Mouse (Mus musculus) heart, embryonic 15.5 days (tissue): ENCODE data around the gene Siah3. TPM values are rescaled to one million over a fixed set of nuclear protein-coding genes. Genes with fewer than 3 reads are reported as not detected.

ENCODE experiments used
- ATAC-seq: fragments of 200-750 bp; cut with Nextera tagmentation; replicated peaks from 2 replicates; pipeline ENCODE4 v1.8.0; 2017; ENCODE audit warnings: low read depth, moderate TSS enrichment; ENCODE audit not compliant: insufficient number of reproducible peaks, insufficient read depth, low FRiP score
- H3K27ac ChIP-seq: fragments of 300-500 bp; sonication (generic); 2 replicates; pipeline ENCODE4 v1.5.1; 2015; ENCODE audit warnings: mild to moderate bottlenecking, inconsistent platforms
- H3K27me3 ChIP-seq: fragments of 300-500 bp; sonication (generic); 2 replicates; pipeline ENCODE4 v1.6.1; 2015; ENCODE audit warnings: inconsistent platforms
- H3K36me3 ChIP-seq: fragments of 300-500 bp; sonication (generic); 2 replicates; pipeline ENCODE4 v1.6.1; 2015; ENCODE audit warnings: mild to moderate bottlenecking, inconsistent platforms
- H3K4me1 ChIP-seq: fragments of 300-500 bp; sonication (generic); replicated peaks from 2 replicates; pipeline ENCODE4 v1.6.1; 2015; ENCODE audit warnings: inconsistent platforms
- H3K4me2 ChIP-seq: fragments of 300-500 bp; sonication (generic); 2 replicates; pipeline ENCODE4 v1.6.1; 2015; ENCODE audit warnings: inconsistent platforms, mild to moderate bottlenecking, moderate library complexity
- H3K4me3 ChIP-seq: fragments of 300-500 bp; sonication (generic); 2 replicates; pipeline ENCODE4 v1.5.1; 2015; ENCODE audit warnings: mild to moderate bottlenecking, inconsistent platforms
- H3K9ac ChIP-seq: fragments of 300-500 bp; sonication (generic); 2 replicates; pipeline ENCODE4 v1.6.1; 2015; ENCODE audit warnings: mild to moderate bottlenecking, inconsistent platforms
- H3K9me3 ChIP-seq: fragments of 300-500 bp; sonication (generic); replicated peaks from 2 replicates; pipeline ENCODE4 v1.6.1; 2016; ENCODE audit warnings: inconsistent platforms
- WGBS: fragments of 180-500 bp; shearing (Covaris S2); methylation state at CpG from one replicate; pipeline ENCODE4 v1.1.7; 2015; ENCODE audit warnings: mixed read lengths; 5-methylcytosine and 5-hydroxymethylcytosine counted together
- polyA plus RNA-seq: library from polyadenylated mRNA; unstranded; fragments of >200 nt; fragmentation: Nextera tagmentation; extraction: Ambion mirVana; gene quantifications from 2 replicates; pipeline ENCODE4 v1.2.1, GENCODE M21; 2015

The Siah3 gene
- polyA plus RNA-seq, 1 experiment from 2014 or later: 0.03 TPM

DNA sequence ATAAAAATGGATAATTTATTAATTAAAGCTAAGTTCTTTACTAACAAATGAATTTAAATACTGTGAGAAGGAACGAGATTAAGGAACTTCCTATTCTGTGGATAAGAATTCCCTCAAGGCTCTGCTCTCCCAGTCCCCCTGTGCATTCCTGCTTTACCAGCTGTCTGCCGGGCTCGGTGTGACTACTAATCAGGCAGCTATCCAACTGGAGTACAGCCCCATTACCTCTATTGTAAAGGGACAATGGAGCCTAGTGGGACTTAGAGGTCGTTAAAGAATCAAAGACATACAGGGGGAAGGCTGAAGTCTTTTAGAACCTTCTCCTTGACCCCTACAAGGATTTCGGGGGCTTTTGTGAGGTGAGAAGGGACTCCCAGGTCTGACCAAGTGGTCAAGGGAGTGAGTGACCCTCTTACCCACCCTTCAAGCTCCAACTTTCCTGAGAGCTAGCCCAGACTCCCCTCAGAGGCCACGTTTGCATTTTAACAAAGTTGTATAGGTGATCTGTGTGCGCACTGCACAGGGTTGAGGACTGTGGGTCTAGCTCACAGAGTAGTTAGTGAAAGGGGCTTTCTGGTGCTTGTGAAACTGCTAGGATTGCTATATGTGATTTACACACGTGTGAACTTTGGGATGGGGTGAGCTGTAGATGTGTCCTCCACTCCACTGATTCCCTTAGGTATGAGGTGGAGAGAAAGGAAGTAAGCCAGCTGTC is 49.5 kb downstream of the Siah3 start:
- Histone ChIP-seq H3K27me3 (no peaks in the 10 kb centered on the region), H3K9ac (no peak overlapping the region), H3K36me3 (no peaks in the 10 kb centered on the region), H3K4me3 (no peak overlapping the region), H3K4me1 (peaks cover 3% of the 10 kb centered on the region; the same call in 1 of the 2 replicates), H3K27ac (no peak overlapping the region), H3K9me3 (no peaks in the 10 kb centered on the region), H3K4me2 (no peak overlapping the region)
- ATAC-seq: no peak
- WGBS: 40% methylated on average over 8 of the region's 8 CpGs

DNA sequence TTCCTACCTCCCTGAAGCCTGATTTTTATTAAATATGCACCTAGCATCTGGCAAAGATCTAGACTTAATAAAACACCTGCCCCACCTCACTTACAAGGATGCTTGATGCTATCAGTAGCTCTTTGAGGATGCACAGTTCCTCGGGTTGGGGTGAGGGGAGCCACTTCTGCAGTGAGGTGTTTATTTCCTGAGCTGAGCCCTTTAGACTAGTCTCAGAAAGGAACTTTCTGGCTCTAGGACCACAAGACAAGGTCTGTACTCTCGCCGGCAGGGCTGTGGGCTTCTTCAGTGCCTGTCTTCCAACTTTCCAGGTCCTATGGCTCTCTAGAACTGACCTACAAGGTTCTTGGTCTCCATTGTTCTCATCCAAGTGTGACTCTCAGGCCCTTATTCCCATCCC is 50.5 kb downstream of the Siah3 start:
- Histone ChIP-seq H3K4me2 (no peak overlapping the region), H3K9me3 (no peaks in the 10 kb centered on the region), H3K36me3 (no peaks in the 10 kb centered on the region), H3K4me3 (no peak overlapping the region), H3K4me1 (peaks cover 3% of the 10 kb centered on the region; the same call in 1 of the 2 replicates), H3K9ac (no peak overlapping the region), H3K27ac (no peak overlapping the region), H3K27me3 (no peaks in the 10 kb centered on the region)
- no peak for ATAC-seq
- 69% methylated on average over 3 of the region's 3 CpGs for WGBS

GRCm38 (mm10) chr14:75510125-75510524 is 54.3 kb downstream of the Siah3 start:
- no peaks in the 10 kb centered on the region for H3K4me1 ChIP-seq
- H3K36me3 ChIP-seq: no peaks in the 10 kb centered on the region
- H3K4me2 ChIP-seq: no peak overlapping the region
- no peak overlapping the region for H3K27ac ChIP-seq
- H3K27me3 ChIP-seq: no peaks in the 10 kb centered on the region
- no peak overlapping the region for H3K4me3 ChIP-seq
- no peaks in the 10 kb centered on the region for H3K9me3 ChIP-seq
- no peak overlapping the region for H3K9ac ChIP-seq
- no peak for ATAC-seq
- WGBS: 74% methylated on average over 6 of the region's 6 CpGs

GRCm38 (mm10) chr14:75512946-75513345 is 57.2 kb downstream of the Siah3 start:
- Histone ChIP-seq H3K27me3 (no peaks in the 10 kb centered on the region), H3K4me2 (no peak overlapping the region), H3K4me1 (no peaks in the 10 kb centered on the region), H3K36me3 (no peaks in the 10 kb centered on the region), H3K9me3 (no peaks in the 10 kb centered on the region), H3K9ac (no peak overlapping the region), H3K27ac (no peak overlapping the region), H3K4me3 (no peak overlapping the region)
- no peak for ATAC-seq
- 56% methylated on average over 3 of the region's 3 CpGs for WGBS

DNA sequence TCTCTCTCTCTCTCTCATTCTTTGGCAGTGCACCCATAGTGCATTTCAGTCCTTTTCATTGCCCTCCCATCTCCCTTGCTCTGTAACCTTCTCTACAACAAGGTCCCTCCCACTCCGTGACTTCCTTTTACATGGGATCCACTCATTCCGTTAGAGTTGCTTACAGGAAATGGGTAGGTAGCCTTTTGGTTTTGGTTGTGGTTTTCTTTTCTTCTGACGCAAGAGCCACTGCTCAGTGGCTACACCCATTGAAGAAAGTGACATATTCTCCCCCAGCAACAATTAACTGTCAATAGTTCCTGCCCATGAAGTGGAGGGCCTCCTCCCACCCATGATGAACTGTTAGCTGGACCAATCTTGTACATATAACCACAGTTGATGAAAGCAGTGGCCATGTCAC is 60.4 kb downstream of the Siah3 start:
- Histone ChIP-seq H3K9ac (no peak overlapping the region), H3K9me3 (no peaks in the 10 kb centered on the region), H3K4me1 (0 out of 2 replicates have a peak, but pooled peaks cover 4% of the 10 kb centered on the region), H3K4me3 (no peak overlapping the region), H3K4me2 (no peak overlapping the region), H3K27ac (no peak overlapping the region), H3K36me3 (no peaks in the 10 kb centered on the region), H3K27me3 (no peaks in the 10 kb centered on the region)
- no peak for ATAC-seq
- WGBS: 84% methylated on average over 3 of the region's 3 CpGs

DNA sequence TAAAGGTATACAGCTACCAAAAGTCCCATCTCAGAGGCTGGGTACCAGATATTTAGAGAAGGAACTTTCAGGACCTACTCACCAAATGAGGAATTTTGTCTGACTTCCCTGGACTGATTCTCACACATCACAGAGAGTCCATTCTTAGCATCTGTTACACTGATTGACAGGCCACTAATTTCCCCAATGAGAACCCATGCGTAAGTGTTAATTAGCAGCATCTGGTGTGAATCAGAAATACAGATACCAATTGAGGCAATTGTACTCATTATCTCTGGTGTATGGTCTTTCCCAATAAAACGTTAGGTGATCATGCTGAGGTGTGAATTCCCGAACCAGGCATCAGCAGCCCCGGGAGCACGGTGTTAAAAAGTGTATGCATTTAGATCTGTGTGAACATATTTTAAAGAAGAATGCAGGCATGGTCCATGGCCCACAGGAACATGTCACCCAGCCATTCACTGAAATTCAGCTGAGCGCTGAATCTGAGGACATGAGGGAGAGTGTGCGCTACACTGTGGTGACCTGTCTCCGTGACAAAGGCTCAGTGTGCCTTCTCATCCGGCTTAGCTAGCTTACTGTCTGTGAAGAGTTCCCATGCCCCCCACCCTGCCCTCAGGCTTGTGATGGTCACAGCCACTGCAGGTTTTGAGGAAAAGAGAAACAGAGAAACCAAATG is 61.3 kb downstream of the Siah3 start:
- Histone ChIP-seq H3K9ac (no peak overlapping the region), H3K4me3 (no peak overlapping the region), H3K27ac (no peak overlapping the region), H3K4me2 (no peak overlapping the region), H3K27me3 (no peaks in the 10 kb centered on the region), H3K9me3 (no peaks in the 10 kb centered on the region), H3K36me3 (no peaks in the 10 kb centered on the region), H3K4me1 (0 out of 2 replicates have a peak, but pooled peaks cover 4% of the 10 kb centered on the region)
- WGBS: 74% methylated on average over 9 of the region's 9 CpGs
- ATAC-seq: no peak

DNA sequence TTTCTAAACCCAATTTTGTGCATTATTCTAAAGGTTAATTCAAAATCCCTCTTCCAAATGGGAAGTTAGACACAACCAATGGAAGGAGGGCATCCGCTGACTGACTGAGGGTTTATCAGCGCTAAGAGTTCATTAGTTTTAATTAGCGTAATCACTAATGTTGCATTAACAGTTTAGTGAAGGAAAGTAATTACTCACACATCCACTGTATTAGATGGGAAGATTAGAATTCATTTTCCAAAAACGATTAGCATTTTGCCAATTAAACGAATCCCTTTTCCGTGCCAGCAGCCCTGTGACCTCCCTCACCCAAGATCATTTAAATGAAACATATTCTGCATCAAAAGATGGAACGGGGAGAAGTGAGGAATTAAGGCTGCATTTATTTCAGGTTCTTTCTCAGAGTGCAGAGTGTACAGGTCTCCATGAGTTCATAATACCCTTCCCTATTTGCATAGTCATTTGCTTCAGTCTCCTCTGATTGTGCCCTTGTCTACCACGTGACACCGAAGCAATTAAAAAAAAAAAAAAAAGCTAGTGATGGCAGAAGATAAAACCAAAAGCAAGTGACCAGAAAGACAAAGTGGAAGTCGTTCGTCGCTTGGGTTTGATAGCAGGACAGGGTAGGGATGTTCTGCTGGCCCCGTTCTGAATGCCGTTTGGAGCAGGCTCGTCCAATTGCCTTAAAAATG is 62.6 kb downstream of the Siah3 start:
- WGBS: 61% methylated on average over 15 of the region's 15 CpGs
- Histone ChIP-seq H3K27ac (no peak overlapping the region), H3K9me3 (no peaks in the 10 kb centered on the region), H3K4me2 (peak overlapping the region; percentile 46), H3K4me3 (no peak overlapping the region), H3K9ac (no peak overlapping the region), H3K27me3 (no peaks in the 10 kb centered on the region), H3K4me1 (0 out of 2 replicates have a peak, but pooled peaks cover 4% of the 10 kb centered on the region), H3K36me3 (no peaks in the 10 kb centered on the region)
- ATAC-seq: no peak

DNA sequence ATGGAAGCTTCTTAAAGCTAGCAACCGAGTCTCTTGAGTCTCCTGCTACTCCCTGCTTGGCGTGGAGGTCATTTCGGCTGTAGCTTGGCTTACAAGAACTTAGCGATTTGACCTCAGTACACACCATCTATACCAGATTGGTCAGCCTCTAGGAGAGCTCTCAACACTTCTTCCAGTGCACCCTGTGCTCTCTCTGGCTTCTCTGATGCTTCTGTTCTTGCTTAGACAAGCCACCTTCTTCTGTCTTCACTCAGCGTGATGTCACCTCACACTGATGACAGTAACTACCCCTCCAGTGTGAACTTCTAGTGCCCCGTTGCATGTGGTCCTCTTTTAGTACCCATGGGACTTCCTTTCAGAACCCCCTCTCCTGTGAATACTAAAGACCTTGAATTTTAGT is 63.1 kb downstream of the Siah3 start:
- Histone ChIP-seq H3K36me3 (no peaks in the 10 kb centered on the region), H3K9ac (no peak overlapping the region), H3K9me3 (no peaks in the 10 kb centered on the region), H3K4me3 (no peak overlapping the region), H3K4me1 (0 out of 2 replicates have a peak, but pooled peaks cover 4% of the 10 kb centered on the region), H3K4me2 (peak overlapping the region; percentile 46), H3K27me3 (no peaks in the 10 kb centered on the region), H3K27ac (no peak overlapping the region)
- WGBS: 52% methylated on average over 6 of the region's 6 CpGs
- peak; percentile 69; the same call in 1 of the 2 replicates for ATAC-seq

DNA sequence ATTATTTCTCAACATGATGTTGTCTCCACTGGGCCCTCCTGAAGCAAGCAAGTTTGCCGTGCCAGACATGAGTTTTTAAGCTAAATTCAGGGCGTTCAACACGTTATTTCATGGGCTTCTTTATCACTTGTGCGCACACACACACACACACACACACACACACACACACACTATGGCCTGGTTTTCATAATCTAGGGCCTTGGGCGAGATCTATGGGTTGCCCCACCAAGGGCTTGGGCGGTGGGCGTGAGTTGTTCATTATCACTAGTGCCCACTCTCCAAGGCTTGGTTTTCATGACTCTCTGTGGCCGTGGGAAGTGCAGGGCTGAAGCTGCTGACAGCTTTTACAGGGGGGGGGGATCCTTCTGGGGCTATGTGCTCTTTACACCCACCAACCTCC is 63.9 kb downstream of the Siah3 start:
- H3K9me3 ChIP-seq: no peaks in the 10 kb centered on the region
- no peak for ATAC-seq
- no peaks in the 10 kb centered on the region for H3K27me3 ChIP-seq
- H3K4me2 ChIP-seq: no peak overlapping the region
- no peak overlapping the region for H3K4me3 ChIP-seq
- no peaks in the 10 kb centered on the region for H3K36me3 ChIP-seq
- 70% methylated on average over 8 of the region's 8 CpGs for WGBS
- no peak overlapping the region for H3K9ac ChIP-seq
- 0 out of 2 replicates have a peak, but pooled peaks cover 4% of the 10 kb centered on the region for H3K4me1 ChIP-seq
- no peak overlapping the region for H3K27ac ChIP-seq

DNA sequence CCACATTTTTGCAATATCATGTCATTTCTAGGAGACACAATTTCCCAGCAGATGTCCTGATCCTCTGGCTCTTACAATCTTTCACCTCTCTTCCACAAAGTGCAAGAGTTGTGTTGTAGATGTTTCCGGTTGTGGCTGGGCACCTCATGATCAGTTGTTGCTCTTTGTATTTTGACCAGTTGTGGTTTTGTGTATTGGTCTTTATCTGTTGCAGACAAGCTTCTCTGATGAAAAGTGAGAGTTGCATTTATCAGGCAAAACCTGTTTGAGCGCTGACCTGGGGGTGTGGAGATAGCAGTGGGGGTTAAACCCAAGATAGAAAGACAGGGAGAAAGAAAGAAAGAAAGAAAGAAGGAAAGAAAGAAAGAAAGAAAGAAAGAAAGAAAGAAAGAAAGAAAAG is 68.9 kb downstream of the Siah3 start:
- no peak for ATAC-seq
- Histone ChIP-seq H3K9me3 (no peaks in the 10 kb centered on the region), H3K27ac (no peak overlapping the region), H3K9ac (no peak overlapping the region), H3K4me3 (no peak overlapping the region), H3K4me1 (peaks cover 12% of the 10 kb centered on the region), H3K36me3 (no peaks in the 10 kb centered on the region), H3K27me3 (no peaks in the 10 kb centered on the region), H3K4me2 (no peak overlapping the region)
- 81% methylated on average over 2 of the region's 2 CpGs for WGBS

DNA sequence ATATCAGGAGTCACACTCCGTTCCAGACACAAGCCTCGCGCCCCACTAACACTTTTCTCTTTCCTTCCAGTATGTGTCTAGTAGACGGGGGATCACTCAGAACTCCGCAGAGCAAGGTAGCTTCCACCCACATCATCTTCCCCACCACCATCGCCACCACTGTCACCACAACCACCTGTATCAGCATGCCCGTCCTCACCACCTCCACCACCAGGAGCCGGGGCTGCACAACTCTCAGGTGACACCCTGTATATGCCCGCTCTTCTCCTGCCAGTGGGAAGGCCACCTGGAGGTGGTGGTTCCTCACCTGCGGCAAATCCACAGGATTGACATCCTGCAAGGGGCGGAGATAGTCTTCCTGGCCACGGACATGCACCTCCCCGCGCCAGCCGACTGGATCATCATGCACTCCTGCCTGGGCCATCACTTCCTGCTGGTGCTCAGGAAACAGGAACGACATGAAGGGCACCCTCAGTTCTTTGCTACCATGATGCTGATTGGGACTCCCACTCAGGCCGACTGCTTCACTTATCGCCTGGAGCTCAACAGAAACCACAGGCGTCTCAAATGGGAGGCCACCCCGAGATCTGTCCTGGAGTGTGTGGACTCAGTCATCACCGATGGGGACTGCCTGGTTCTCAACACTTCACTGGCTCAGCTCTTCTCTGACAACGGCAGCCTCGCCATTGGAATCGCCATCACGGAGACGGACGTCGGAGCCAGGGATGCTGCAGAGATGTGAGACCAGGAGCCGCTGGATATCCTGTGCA is 69.8 kb downstream of the Siah3 start:
- WGBS: 80% methylated on average over 29 of the region's 29 CpGs
- H3K4me1 ChIP-seq: peaks cover 12% of the 10 kb centered on the region
- no peak overlapping the region for H3K4me3 ChIP-seq
- H3K36me3 ChIP-seq: no peaks in the 10 kb centered on the region
- no peak overlapping the region for H3K27ac ChIP-seq
- no peak overlapping the region for H3K9ac ChIP-seq
- H3K27me3 ChIP-seq: no peaks in the 10 kb centered on the region
- no peak overlapping the region for H3K4me2 ChIP-seq
- no peak for ATAC-seq
- no peaks in the 10 kb centered on the region for H3K9me3 ChIP-seq
